Mouse (Mus musculus): ENCODE measurements around the gene Elf2. TPM values are rescaled to one million over a fixed set of nuclear protein-coding genes. Genes with fewer than 3 reads are reported as not detected.

Gene Elf2
- total and polyA plus RNA-seq, 3 experiments, result 31.2 to 41.2 (median 32.2) TPM

DNA sequence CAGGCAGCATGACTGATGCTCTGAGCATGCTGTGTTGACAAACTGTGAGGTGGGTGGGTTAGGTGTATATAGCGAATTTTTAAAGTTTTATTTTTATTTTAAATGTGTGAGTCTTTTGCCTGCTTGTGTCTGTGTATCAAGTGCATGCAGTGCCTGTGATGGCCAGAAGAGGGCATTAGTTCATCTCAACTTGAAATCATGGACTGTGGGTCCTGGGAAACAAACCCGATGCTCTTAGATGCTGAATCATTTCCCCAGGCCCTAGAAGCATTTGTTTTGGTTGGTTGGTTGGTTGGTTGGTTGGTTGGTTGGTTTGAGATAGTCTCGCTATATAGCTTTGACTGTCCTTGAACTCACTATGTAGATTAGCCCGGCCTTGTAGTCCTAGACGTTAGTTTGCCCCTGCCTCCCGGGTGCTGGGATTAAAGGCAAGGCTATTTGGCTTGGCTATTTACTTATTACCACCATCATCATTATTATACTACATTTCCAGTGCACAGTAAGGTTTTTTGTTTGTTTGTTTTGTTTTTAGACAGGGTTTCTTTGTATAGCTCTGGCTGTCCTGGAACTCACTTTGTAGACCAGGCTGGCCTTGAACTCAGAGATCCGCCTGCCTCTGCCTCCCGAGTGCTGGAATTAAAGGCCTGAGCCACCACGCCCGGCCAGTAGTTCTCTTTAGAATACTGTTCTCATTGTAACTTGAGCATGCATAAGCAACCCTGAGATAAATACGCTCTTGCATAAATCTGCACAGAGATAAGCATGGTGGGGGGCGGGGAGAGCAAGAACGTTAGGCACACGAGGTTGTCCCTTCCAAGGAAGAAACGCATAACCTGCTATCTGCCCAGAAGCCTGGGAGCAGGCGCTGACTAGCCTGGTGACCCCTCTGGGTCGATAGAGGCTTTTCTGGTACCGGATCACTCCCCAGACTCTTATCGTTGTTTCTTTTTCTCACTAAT is 35.1 kb upstream of the Elf2 start:
- peak; percentile 70 for DNase-seq (ENCODE audit: extremely low read depth)
- in situ Hi-C loops (cut with MboI; ENCODE audit: low pct_ligation_motif_present, low pct_unique_long_range_greater_than_20kb, low sequenced_read_pairs), result loop anchor here (5.0 kb wide), 1 partner anchor 37 kb away; no protein-coding TSS in a partner anchor
- TF ChIP-seq JUND (conservative IDR thresholded peaks at IDR 0.05; ENCODE audit: low read depth, low read length), result 0 out of 2 replicates have a peak, but pooled peaks have one; percentile 8
- 0 out of 2 replicates have a peak, but pooled peaks have one; percentile 21 for TF ChIP-seq MYC (IDR thresholded peaks at IDR 0.05; ENCODE audit: low read depth, low read length)
- peak; percentile 16; the same call in 1 of the 2 replicates for TF ChIP-seq TCF12 (IDR thresholded peaks at IDR 0.05; ENCODE audit: low read depth, low read length)
- TF ChIP-seq RAD21 (IDR thresholded peaks at IDR 0.05; ENCODE audit: low read depth, low read length), result peak; percentile 45
- peak; percentile 68 to 72; a peak in 3 of 4 replicates for TF ChIP-seq CTCF (conservative IDR thresholded peaks at IDR 0.05 in 1 of 2, IDR thresholded peaks at IDR 0.05 in 1 of 2; ENCODE audit: low read depth in 2 of 2, low read length in 2 of 2)
- peak; percentile 32 for TF ChIP-seq SMC3 (IDR thresholded peaks at IDR 0.05; ENCODE audit: low read depth, low read length)
- no peak for TF ChIP-seq CHD1 (IDR thresholded peaks at IDR 0.05; ENCODE audit: low read depth, low read length)
- no peak for TF ChIP-seq E2F4 (IDR thresholded peaks at IDR 0.05; ENCODE audit: insufficient replicate concordance, low read depth, low read length)
- Histone ChIP-seq H3K27me3 (replicated peaks) (no peaks in the 10 kb centered on the region), H3K79me2 (replicated peaks; ENCODE audit: control insufficient read depth, extremely low read depth, insufficient read depth, poor library complexity, severe bottlenecking) (no peaks in the 10 kb centered on the region), H3K4me1 (ENCODE audit: control insufficient read depth in 1 of 2, insufficient read depth in 2 of 2) (peaks cover 0 to 24% of the 10 kb centered on the region in 2 experiments; a peak in 2 of 4 replicates), H3K4me2 (ENCODE audit: insufficient read depth, low read depth, poor library complexity, severe bottlenecking) (no peak overlapping the region), H3K36me3 (replicated peaks in 1 of 2; ENCODE audit: control insufficient read depth in 1 of 2, insufficient read depth in 1 of 2, low read length in 1 of 2) (no peaks in the 10 kb centered on the region), H3K9me3 (replicated peaks; ENCODE audit: low read length) (peaks cover 3% of the 10 kb centered on the region), H3K27ac (ENCODE audit: insufficient read depth, low read depth) (no peak overlapping the region), H3K9ac (ENCODE audit: insufficient read depth, low read depth) (no peak overlapping the region), H3K4me3 (replicated peaks in 1 of 3; ENCODE audit: low read depth in 2 of 3, low read length in 2 of 3, poor library complexity in 1 of 3) (no peak overlapping the region)
- dilution Hi-C loops (cut with MboI; ENCODE audit: extremely low pct_ligation_motif_present, extremely low pct_unique_long_range_greater_than_20kb, low sequenced_read_pairs), result no loop called here

DNA sequence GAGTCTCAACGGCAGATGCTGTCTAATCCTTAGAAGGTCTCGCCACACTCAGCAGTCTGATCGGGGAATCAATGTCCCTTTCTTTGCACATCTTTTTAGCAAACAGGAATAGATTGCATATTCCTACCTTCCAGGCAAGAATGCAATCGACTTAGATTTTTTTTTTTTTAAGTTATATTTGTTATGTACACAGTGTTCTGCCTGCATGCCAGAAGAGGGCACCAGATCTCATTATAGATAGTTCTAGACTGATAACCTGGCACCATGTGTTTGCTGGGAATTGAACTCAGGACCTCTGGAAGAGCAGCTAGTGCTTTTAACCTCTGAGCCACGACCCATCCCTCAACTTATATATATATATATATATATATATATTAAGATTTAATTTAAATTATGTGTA is 33.1 kb upstream of the Elf2 start:
- dilution Hi-C loops (cut with MboI; ENCODE audit: extremely low pct_ligation_motif_present, extremely low pct_unique_long_range_greater_than_20kb, low sequenced_read_pairs) (no loop called here), in situ Hi-C loops (cut with MboI; ENCODE audit: low pct_ligation_motif_present, low pct_unique_long_range_greater_than_20kb, low sequenced_read_pairs) (no loop called here)
- no peaks in the 10 kb centered on the region for H3K79me2 ChIP-seq (replicated peaks; ENCODE audit: control insufficient read depth, extremely low read depth, insufficient read depth, poor library complexity, severe bottlenecking)
- no peak for DNase-seq (ENCODE audit: extremely low read depth)
- peaks cover 0 to 14% of the 10 kb centered on the region in 2 experiments; a peak in 2 of 4 replicates for H3K4me1 ChIP-seq (ENCODE audit: control insufficient read depth in 1 of 2, insufficient read depth in 2 of 2)
- no peaks in the 10 kb centered on the region for H3K27me3 ChIP-seq (replicated peaks)
- H3K4me3 ChIP-seq (replicated peaks in 1 of 3; ENCODE audit: low read depth in 2 of 3, low read length in 2 of 3, poor library complexity in 1 of 3), result no peak overlapping the region
- peak overlapping the region; percentile 79 for H3K4me2 ChIP-seq (ENCODE audit: insufficient read depth, low read depth, poor library complexity, severe bottlenecking)
- peaks cover 3% of the 10 kb centered on the region for H3K9me3 ChIP-seq (replicated peaks; ENCODE audit: low read length)
- TF ChIP-seq POLR2AphosphoS2 (IDR thresholded peaks at IDR 0.05; ENCODE audit: low read depth, low read length) (no peak), SMC3 (IDR thresholded peaks at IDR 0.05; ENCODE audit: low read depth, low read length) (peak; percentile 15; the same call in 1 of the 2 replicates), RAD21 (IDR thresholded peaks at IDR 0.05; ENCODE audit: low read depth, low read length) (peak; percentile 17), GABPA (IDR thresholded peaks at IDR 0.05; ENCODE audit: insufficient replicate concordance, low read depth, low read length) (no peak), ZNF384 (IDR thresholded peaks at IDR 0.05; ENCODE audit: low read depth, low read length) (peak; percentile 88), CTCF (conservative IDR thresholded peaks at IDR 0.05 in 1 of 2, IDR thresholded peaks at IDR 0.05 in 1 of 2; ENCODE audit: low read depth in 2 of 2, low read length in 2 of 2) (peak in 1 of 2 experiments; percentile 54; a peak in 2 of 4 replicates)
- no peaks in the 10 kb centered on the region for H3K36me3 ChIP-seq (replicated peaks in 1 of 2; ENCODE audit: control insufficient read depth in 1 of 2, insufficient read depth in 1 of 2, low read length in 1 of 2)
- H3K9ac ChIP-seq (ENCODE audit: insufficient read depth, low read depth), result no peak overlapping the region
- no peak overlapping the region for H3K27ac ChIP-seq (ENCODE audit: insufficient read depth, low read depth)
